Mouse (Mus musculus): ENCODE measurements around the gene B020031M17Rik. TPM values are rescaled to one million over a fixed set of nuclear protein-coding genes. Genes with fewer than 3 reads are reported as not detected.
"Not testable (repeated sequence)": the region's sequence is repeated elsewhere in the genome, so short reads cannot be mapped to it uniquely, and the experiment has no call there.

B020031M17Rik gene
- total RNA-seq (2017) = not detected in 2 replicates

DNA sequence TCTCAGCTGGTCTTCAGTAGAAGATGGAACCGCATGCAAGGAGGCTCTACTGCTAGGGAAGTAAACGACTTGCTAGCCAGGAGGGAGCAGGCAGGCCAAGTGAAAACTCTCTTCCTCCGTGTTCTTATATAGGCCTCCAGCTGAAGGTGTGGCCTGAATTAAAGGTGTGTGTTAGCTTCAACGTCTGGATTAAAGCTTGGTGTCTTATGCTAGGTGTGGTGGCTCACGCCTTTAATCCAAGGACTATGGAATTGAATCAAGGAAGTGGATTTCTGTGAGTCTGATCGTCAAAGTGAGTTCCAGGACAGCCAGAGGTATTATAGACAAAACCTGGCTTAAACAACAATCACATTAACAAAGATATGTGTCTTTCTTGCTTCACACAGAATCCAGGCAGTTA is at the start of gene B020031M17Rik:
Gene B020031M17Rik (minus strand): TSS at position 101 of the 400 bp plus-strand sequence.
- ATAC-seq (replicated peaks in 1 of 2; ENCODE audit: insufficient read depth in 1 of 2, low FRiP score in 2 of 2, low TSS enrichment in 1 of 2, low read depth in 1 of 2, poor library complexity in 2 of 2, severe bottlenecking in 2 of 2) = not testable (repeated sequence)

- ATAC-seq (replicated peaks in 1 of 2; ENCODE audit: insufficient read depth in 1 of 2, low FRiP score in 2 of 2, low TSS enrichment in 1 of 2, low read depth in 1 of 2, poor library complexity in 2 of 2, severe bottlenecking in 2 of 2) = peak in 1 of 2 experiments; percentile 54; a peak in 1 of 4 replicates
These were observed 48.6 kb upstream of the B020031M17Rik start for GRCm38 (mm10) chr13:119999215-119999614.

- peak; percentile 98 for ATAC-seq (replicated peaks in 1 of 2; ENCODE audit: insufficient read depth in 1 of 2, low FRiP score in 2 of 2, low TSS enrichment in 1 of 2, low read depth in 1 of 2, poor library complexity in 2 of 2, severe bottlenecking in 2 of 2)
These were observed 48.0 kb upstream of the B020031M17Rik start for GRCm38 (mm10) chr13:119998442-119999086.

DNA sequence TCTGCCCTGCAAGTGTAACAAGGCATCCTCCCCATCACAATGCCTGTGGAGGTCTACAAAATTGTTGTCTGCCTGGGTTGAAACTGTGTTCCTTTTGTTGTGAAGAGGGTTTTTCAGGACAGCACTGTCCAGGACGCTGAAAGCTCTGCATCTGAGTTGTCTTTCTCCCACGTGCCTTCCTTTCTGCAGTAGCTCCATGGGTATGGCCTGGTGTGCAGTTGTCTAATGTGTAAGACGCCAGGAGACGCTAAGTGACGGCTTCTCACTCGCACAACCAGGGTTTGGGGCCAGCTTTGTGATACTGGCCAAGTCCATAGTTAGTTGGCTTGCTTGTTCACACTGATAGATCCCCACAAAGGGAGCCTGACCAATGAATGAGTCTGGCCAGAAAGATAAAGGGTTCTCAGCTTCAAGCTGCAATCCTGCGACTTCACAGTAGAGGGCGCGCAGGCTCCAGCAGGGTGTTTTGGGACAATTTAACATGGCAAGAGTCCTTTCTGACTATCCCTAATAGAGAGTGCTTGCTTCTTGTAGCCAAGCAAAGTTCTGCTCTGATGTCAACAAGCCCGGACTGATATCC is 41.4 kb upstream of the B020031M17Rik start:
- ATAC-seq (replicated peaks in 1 of 2; ENCODE audit: insufficient read depth in 1 of 2, low FRiP score in 2 of 2, low TSS enrichment in 1 of 2, low read depth in 1 of 2, poor library complexity in 2 of 2, severe bottlenecking in 2 of 2) = peak; percentile 77 to 84

DNA sequence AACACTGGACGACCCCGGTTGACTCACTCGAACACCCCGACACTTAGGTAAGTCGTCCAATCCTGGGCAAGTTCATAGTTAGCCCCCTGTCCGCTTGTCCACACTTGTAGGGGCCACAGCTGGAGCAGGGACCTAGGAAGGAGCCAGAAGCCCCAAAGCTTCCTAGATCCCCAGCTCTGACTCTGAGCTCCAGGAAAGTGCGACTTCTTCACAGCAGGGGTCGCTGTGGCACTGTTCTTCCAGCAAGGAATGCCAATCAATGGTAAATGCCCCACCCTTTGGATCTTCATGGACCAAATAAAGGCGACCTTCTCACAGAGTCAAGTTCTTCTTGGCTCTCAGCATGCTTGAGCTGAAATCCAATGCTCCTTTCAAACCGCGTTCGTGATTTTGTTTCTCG is 40.7 kb upstream of the B020031M17Rik start:
- peak; percentile 70 to 78 for ATAC-seq (replicated peaks in 1 of 2; ENCODE audit: insufficient read depth in 1 of 2, low FRiP score in 2 of 2, low TSS enrichment in 1 of 2, low read depth in 1 of 2, poor library complexity in 2 of 2, severe bottlenecking in 2 of 2)

- peak; percentile 33 to 64; a peak in 2 of 4 replicates for ATAC-seq (replicated peaks in 1 of 2; ENCODE audit: insufficient read depth in 1 of 2, low FRiP score in 2 of 2, low TSS enrichment in 1 of 2, low read depth in 1 of 2, poor library complexity in 2 of 2, severe bottlenecking in 2 of 2)
These were observed 18.6 kb upstream of the B020031M17Rik start for GRCm38 (mm10) chr13:119969163-119969562.

GRCm38 (mm10) chr13:119968193-119968592 is 17.6 kb upstream of the B020031M17Rik start:
- not testable (repeated sequence) for ATAC-seq (replicated peaks in 1 of 2; ENCODE audit: insufficient read depth in 1 of 2, low FRiP score in 2 of 2, low TSS enrichment in 1 of 2, low read depth in 1 of 2, poor library complexity in 2 of 2, severe bottlenecking in 2 of 2)

DNA sequence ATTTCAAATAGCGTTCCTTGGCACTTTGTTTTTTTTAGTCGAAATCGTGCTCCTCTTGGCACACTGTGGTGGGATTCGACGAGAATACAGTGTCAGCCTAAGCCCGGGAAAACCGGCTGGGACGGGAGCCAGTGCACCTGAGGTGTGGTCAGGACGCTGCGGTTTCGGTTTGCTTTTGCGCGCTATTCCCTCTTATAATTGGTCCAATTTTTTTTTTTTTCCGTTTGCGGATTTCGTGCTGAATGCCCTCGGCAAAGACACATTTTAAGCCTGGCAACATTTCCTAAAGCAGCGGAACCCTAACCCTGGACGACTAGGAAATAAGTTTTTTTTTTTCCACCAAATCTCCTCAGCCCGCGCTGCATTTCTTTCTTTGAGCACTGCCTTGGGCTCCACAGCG is 15.4 kb upstream of the B020031M17Rik start:
- ATAC-seq (replicated peaks in 1 of 2; ENCODE audit: insufficient read depth in 1 of 2, low FRiP score in 2 of 2, low TSS enrichment in 1 of 2, low read depth in 1 of 2, poor library complexity in 2 of 2, severe bottlenecking in 2 of 2) = peak; percentile 1 to 2; a peak in 1 of 4 replicates

- ATAC-seq (replicated peaks in 1 of 2; ENCODE audit: insufficient read depth in 1 of 2, low FRiP score in 2 of 2, low TSS enrichment in 1 of 2, low read depth in 1 of 2, poor library complexity in 2 of 2, severe bottlenecking in 2 of 2) = peak; percentile 54 to 62
These were observed 14.8 kb upstream of the B020031M17Rik start for GRCm38 (mm10) chr13:119965302-119965952.

- ATAC-seq (replicated peaks in 1 of 2; ENCODE audit: insufficient read depth in 1 of 2, low FRiP score in 2 of 2, low TSS enrichment in 1 of 2, low read depth in 1 of 2, poor library complexity in 2 of 2, severe bottlenecking in 2 of 2) = peak; percentile 39 to 44; a peak in 1 of 4 replicates
These were observed 12.2 kb upstream of the B020031M17Rik start for GRCm38 (mm10) chr13:119962856-119963255.

DNA sequence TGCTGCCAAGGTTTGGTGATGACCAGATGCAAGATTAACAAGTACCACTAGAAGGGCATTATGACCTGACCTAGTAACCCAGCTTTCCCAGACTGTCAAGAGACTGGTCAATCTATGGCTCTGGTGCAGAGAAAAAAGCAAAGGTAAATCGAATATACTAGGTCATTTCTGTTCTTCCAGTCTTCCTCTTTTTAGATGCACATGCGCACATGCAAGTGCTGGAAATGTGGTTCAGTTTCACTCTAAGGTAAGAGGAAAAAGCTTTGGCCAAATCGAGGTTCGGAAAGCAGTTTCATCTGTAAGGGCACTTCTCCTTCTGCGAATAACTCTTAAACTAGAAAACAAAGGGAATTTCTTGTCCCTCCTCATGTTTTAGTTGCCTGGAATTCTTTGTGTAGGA is 5.0 kb upstream of the B020031M17Rik start:
- peak; percentile 65 to 71 for ATAC-seq (replicated peaks in 1 of 2; ENCODE audit: insufficient read depth in 1 of 2, low FRiP score in 2 of 2, low TSS enrichment in 1 of 2, low read depth in 1 of 2, poor library complexity in 2 of 2, severe bottlenecking in 2 of 2)

DNA sequence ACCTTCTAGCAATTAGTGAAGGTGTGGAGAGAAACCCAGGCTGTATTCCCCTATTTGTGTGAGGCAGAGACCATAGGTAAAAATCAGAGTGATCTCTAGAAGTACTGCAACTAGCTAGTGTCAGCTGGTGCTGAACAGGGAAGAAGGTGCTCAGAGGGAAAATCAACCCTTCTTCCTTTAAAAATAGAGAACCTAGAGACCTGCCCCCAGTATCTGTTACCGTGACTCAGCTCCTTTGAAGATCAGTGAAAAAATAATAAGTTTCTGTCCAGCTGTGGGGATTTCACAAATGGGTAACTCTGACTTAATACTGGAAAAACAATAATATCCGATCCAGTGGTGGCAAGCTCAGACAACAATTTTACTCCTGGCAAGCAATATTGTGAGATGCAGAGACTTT is 4.5 kb upstream of the B020031M17Rik start:
- ATAC-seq (replicated peaks in 1 of 2; ENCODE audit: insufficient read depth in 1 of 2, low FRiP score in 2 of 2, low TSS enrichment in 1 of 2, low read depth in 1 of 2, poor library complexity in 2 of 2, severe bottlenecking in 2 of 2) = not testable (repeated sequence)

DNA sequence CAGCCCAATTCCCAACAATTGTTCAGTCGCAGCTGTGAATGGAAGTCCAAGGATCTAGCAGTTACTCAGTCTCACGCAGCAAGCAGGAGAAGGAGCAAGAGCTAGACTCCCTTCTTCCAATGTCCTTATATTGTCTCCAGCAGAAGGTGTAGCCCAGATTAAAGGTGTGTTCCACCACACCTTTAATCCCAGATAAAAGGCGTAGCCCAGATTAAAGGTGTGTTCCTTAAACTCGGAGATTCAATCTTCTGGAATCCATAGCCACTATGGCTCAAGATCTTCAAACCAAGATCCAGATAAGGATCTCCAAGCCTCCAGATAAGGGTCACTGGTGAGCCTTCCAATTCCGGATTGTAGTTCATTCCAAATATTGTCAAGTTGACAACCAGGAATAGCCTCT is 21.4 kb downstream of the B020031M17Rik start, which contains the start of gene Gm21761:
Gene Gm21761 (minus strand): TSS at position 101 of the 400 bp plus-strand sequence.
- ATAC-seq (replicated peaks in 1 of 2; ENCODE audit: insufficient read depth in 1 of 2, low FRiP score in 2 of 2, low TSS enrichment in 1 of 2, low read depth in 1 of 2, poor library complexity in 2 of 2, severe bottlenecking in 2 of 2) = not testable (repeated sequence)

GRCm38 (mm10) chr13:119924597-119925340 is 25.8 kb downstream of the B020031M17Rik start:
- not testable (repeated sequence) for ATAC-seq (replicated peaks in 1 of 2; ENCODE audit: insufficient read depth in 1 of 2, low FRiP score in 2 of 2, low TSS enrichment in 1 of 2, low read depth in 1 of 2, poor library complexity in 2 of 2, severe bottlenecking in 2 of 2)

DNA sequence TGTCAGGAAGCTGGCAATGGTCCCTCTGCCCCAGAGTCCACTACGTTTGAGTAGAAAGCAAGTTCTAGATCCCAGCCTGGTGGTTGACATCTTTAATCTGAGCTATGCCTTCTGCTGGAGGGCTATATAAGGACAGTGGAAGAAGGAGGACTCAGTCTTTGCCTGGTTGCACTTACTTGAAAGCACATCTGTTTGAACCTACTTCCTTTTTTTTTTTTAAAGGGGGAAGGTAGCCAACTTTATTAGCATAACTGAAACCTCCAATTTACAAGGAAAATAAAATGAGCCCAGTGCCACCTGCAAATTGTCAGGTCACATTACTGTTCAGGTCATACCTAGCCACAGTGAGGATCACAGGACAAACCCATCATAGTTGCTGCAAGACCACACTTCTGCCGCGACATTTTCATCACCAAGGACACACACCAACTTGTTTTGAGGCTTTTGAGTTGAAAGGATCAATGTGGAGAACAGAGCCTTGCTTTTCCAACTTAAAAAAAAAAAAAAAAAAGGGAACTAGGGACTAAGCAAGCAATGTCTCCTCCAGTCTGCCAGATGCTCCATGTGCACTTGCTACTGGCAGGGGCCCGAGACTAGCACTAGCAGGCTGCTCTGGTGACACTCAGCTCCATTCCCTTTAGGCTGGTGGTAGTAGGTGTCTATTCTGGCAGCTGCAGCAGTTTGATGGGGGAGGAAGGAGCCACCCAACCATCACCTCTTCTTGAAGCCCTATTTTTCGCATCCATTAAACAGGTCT is 33.5 kb downstream of the B020031M17Rik start:
- ATAC-seq (replicated peaks in 1 of 2; ENCODE audit: insufficient read depth in 1 of 2, low FRiP score in 2 of 2, low TSS enrichment in 1 of 2, low read depth in 1 of 2, poor library complexity in 2 of 2, severe bottlenecking in 2 of 2) = peak; percentile 66 to 69; a peak in 3 of 4 replicates

DNA sequence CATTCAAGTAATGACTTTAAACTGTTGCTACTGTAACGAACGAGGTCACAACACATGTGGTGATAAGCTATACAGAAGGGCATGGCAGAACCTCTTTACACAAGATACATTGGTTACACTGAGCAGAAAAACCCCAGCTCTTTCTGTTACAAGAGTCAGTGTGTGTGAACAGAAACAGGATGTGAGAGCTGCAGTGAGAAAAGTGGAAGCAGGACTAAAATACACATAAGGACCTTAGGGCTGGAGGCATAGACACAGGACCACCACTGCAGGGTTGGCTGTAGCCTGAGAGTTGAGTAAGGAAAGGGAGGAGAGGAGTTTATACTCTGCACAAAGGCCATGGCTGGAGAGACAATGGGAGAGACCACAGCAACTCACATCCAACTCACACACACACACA is 34.2 kb downstream of the B020031M17Rik start:
- not testable (repeated sequence) for ATAC-seq (replicated peaks in 1 of 2; ENCODE audit: insufficient read depth in 1 of 2, low FRiP score in 2 of 2, low TSS enrichment in 1 of 2, low read depth in 1 of 2, poor library complexity in 2 of 2, severe bottlenecking in 2 of 2)

All from hematopoietic stem cell, adult 5-6 weeks (primary cell).